Mouse (Mus musculus): ENCODE results near the gene Cnot11.

The Cnot11 gene

GRCm38 (mm10) chr1:39535515-39536311, 921 bp downstream of the Cnot11 start:
- DNase-seq = peak; percentile 98

DNA sequence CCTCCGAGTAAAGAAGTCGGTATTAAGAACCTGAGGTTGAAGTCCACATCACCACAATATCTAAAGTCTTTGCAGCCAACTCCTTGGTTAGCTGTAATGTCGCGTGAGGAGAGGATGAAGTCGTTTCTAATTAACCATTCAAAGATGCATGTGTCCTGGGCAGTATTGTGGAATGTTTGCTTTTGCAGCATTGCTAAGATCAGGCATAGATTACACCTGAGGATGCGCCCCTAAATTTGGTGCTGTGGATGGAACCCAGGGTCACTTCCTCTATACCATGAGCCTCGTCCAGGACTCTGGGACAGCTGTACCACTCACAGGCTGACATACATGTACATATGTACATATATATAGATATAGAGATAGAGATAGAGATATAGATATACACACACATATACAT, 1.9 kb downstream of the Cnot11 start:
- no peak for DNase-seq

DNA sequence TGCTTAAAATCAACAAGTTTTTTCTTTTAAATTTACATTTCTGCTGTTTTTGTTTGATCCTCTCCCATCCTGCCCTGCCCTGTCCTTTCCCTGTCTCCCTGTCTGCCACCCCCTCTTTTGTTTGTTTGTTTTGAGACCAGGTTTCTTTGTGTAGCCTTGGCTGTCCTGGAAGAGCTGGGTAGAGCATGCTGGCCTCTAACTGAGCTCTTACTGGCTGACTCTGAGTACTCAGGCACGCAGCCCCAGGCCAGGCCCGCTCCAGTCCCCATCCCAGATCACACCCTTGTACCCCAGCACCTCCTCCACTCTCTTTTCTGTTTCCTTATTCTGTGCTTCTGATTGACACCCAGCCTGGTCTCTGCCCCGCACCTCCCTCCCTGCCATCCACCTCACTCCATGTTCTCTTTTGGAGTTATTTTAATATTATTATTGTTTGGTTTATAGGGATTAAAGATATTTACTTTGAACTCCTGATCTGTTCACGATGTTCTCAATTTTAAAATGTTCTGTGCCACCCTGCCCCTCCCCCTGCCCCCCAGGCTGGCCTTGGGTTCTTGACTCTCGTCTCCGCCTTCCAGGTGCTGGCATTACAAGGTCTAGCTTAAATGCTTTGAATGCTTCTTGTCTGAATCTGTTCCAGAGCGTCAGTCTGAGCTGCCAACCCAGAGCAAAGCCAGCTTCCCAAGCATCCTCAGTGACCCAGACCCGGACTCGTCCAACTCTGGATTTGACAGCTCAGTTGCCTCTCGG, 3.0 kb downstream of the Cnot11 start:
- DNase-seq = no peak

GRCm38 (mm10) chr1:39540592-39540991, 5.8 kb downstream of the Cnot11 start:
- DNase-seq = no peak

GRCm38 (mm10) chr1:39545589-39545988, 10.8 kb downstream of the Cnot11 start:
- no peak for DNase-seq

DNA sequence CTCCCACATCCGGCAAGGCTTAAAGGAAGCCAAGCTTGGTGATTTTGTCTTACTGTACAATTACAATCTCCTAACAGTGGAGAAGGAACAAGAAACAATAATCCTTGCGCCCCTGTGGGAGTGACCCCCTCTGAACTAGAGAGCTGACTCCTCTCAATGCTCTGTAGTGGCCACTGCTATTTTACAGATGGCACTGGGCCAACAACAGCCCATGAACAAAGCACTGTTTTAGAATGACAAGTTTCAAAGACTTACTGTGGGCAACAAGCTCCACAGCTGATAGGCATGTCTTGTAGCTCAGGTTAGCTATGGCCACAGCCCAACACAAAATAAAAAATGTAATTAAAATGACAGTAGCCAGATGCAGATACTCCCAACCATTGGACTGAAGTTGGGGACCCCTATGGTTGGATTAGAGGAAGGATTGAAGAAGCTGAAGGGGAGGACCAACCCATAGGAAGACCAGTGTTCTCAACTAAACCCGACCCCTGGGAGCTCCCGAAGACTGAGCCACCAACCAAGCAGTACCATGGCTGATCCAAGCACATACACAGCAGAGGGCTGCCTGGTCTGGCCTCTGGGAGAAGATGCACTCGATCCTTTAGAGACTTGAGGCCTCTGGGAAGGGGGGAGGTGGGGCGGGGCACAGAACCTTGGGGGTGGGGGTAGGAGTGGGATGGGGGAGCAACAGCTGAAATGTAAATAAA, 11.5 kb downstream of the Cnot11 start:
- no peak for DNase-seq

DNA sequence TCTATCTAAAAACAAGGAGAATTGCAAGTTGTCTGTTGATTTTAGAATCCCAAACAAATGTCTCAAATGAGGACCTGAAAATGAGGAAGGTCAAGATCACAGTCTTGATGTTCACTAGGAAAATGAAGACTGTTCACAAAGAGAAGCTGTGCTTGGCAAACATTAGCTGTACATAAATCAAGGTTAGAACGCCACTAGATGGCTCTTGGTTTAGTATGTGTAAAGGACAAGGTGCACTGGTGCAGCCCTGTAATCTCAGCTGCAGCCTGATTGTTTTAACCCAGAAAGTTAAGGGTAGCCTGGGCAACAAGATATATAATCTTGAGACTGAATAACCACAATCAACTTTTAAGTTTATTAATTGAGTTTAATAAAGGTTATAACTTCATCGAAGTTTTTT, 12.4 kb downstream of the Cnot11 start:
- DNase-seq = no peak

DNA sequence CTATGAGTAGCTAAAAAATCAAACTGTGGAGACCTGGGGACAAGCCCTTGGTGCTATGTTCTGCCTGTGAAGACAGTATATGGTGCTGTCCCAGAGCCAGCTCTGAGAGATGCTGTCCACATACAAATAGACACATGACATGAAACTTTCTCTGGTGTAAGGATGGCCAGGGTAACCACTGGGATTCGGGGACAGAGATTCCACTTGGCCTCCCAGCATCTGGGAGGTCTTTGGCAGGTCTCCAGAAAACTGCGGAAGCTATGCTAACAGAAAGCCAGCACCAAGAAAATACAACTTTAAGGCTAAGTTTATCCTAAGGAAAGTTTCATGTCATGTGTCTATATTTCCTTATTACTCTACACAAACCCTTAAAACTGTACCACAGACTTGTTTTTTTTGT, 15.0 kb downstream of the Cnot11 start:
- DNase-seq = no peak

DNA sequence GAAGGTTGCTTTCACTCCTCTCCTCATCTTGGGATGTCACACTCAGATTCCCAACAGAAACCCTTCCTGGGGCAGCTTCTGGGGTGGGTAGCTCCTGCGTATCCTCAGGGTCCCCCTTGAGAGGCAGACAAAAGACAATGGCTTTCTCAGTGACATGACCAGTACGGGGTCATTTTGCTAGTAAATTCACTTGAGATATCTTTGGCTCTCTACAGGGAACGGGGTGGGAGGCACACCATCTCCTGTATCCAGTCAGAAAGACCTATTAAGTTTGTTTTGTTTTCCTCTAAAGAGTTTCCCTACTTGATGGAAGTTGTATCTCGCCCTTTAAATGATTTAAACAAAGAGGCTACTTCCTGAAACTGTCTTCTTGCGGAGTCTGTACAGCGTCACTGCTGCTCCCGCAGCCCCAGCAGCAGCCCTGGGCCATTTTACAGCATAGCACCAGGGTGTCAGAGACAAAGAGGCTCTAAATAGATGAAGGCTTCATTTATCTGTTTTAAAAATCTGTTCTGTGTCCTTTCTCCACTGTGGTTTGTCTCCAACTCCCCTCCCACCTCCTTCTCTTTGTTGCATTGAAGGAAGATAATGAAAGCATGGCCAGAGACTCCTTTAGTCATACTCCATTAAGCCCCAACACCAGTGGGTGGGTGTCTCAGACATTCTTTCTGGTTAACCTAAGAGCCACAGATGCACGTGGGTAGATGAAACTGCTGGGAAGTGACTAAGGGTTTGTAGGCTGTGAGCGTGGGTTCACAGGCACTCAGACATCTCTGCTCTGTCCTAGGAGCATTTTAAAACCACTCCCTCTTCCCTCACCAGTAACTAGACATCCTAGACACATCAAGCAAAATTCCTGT, 21.0 kb downstream of the Cnot11 start:
- no peak for DNase-seq

- no peak for DNase-seq
Measured at GRCm38 (mm10) chr1:39559009-39559408, 24.2 kb downstream of the Cnot11 start.

GRCm38 (mm10) chr1:39561920-39562319, 27.1 kb downstream of the Cnot11 start:
- no peak for DNase-seq

DNA sequence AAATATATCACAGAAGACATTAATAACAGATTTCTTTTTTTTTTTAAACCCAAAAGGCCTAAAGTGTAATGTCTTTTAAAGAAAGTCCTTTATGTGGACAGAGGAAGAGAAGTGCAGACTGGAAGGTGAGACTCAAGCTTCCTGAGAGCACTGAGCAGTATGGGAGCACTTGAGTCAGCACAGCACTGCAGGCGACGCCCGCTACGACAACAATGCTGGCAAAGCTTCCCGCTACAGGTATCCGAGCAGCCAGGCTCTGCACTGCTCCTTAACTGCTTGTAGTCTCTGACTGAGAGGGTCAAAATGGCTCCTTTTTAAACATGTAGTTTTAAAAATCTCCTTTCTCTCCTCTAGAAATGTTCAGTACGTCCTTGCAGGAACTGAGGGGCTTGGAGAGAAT, 28.4 kb downstream of the Cnot11 start:
- DNase-seq = no peak

- DNase-seq = no peak
Measured at GRCm38 (mm10) chr1:39564603-39565002, 29.8 kb downstream of the Cnot11 start.

- DNase-seq = no peak
Measured at GRCm38 (mm10) chr1:39568079-39568478, 33.3 kb downstream of the Cnot11 start.

DNA sequence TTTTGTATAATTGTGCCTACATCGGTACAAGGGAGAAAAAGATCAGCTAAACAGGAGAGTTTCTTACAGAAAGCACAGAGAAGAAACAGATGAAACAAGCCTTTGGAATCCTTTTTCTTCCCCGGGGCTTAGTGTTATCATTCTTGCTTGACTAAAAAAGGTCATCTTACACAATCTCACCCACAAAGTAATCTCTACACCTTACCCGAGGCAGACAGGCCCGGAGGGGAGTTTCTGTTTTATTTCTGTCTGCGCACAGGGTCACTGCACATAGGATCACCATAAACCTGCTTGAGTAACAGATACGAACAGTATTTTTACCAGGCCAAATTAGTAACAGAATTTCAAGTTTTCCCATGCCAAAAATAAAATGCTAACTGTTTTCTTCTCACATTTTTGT, 36.9 kb downstream of the Cnot11 start:
- no peak for DNase-seq

DNA sequence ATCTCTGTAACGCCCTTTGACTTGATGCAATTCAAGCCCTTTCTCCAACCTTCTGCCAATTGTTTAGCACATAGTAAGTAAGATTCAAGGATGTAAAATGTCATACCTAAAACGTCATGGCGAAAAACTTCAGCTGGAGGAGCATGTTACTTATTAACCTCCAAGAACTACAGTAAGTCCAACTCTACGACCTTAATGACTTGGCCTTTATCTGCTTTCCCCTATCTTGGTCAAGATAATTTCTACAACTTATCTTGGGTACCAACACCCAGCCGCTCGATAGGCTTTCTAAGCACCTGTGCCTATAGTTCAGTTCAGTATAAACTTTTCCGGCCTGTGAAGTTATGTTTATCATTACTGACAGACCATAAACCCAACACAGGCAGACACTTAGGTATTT, 39.1 kb downstream of the Cnot11 start:
- no peak for DNase-seq

DNA sequence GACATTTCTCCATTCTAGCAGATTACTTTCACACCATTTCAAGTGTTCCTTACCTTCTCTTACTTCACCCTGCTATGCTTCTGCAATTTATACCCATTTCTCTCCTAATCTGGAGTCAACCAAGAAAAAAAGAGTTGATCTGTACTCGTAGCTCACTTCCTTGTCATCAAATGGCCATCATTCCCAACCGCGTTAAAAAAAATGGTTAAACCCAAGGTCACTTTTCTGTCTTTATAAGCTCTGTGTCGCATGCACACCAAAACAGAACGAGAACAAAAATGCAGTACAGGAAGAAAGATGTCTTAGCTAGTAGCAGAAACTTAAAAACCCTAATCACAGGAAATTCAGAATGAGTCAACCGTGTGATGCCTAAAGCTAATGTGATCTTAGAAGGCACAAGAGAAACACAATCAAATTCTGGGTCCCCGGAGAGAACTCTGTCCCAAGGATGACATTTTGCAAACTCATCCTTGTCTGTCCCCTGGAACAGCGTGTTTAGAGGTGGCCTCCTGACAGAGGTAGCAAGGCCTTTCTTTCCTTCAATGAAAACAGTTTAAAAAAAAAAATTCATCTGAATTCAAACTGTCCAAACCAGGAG, 41.1 kb downstream of the Cnot11 start:
- no peak for DNase-seq

GRCm38 (mm10) chr1:39576431-39577243, 41.8 kb downstream of the Cnot11 start:
- peak; percentile 65 for DNase-seq

DNA sequence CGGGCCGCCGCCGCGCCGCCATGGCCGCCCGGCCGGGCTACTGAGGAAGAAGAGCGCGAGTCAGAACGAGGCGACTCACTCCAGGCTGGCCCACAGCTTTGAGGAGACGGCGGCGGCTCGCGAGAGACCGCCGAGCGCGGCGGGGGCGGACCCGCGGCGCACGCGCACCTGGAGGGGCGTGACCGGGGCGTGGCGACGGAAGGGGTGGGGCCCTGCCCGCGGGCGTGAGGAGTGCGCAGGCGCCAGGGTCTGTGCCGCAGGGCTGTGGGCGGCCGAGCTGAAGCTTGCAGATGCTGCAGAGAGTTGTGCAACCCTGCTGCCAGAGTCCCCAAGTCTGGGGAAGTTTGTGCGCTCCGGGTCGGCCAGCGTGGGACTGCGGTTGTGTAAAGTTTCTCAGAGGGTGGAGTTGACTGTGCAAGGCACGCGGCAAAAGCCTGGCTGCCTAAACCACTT, 42.5 kb downstream of the Cnot11 start, which contains the start of gene Rnf149:
Gene Rnf149, minus strand, starts transcription at position 153 of the 453 bp plus-strand sequence.
- peak; percentile 97 for DNase-seq

- no peak for DNase-seq
Measured at GRCm38 (mm10) chr1:39578446-39578845, 43.7 kb downstream of the Cnot11 start.

GRCm38 (mm10) chr1:39579139-39579538, 44.3 kb downstream of the Cnot11 start:
- DNase-seq = no peak

Data from right cerebral cortex, postnatal 14 days (tissue).